Mouse (Mus musculus) megakaryocyte-erythroid progenitor cell, adult 5 weeks (primary cell): ENCODE results near the gene Gm13128. TPM values are rescaled to one million over a fixed set of nuclear protein-coding genes. Genes with fewer than 3 reads are reported as not detected.

Experiments
- polyA plus RNA-seq: library from polyadenylated mRNA; stranded (reverse); fragments of >175 nt; gene quantifications from 2 replicates; pipeline ENCODE4 v1.2.3, GENCODE M21; 2012

Gm13128 gene
- polyA plus RNA-seq = not detected in 2 replicates

GRCm38 (mm10) chr4:144329949-144330348, at the start of gene Gm13128:
Gm13128 (plus strand) TSS chr4:144330249.

GRCm38 (mm10) chr4:144280388-144280787, 49.7 kb upstream of the Gm13128 start, which contains the start of gene Pramel5:
Pramel5 (minus strand) TSS chr4:144280488.

GRCm38 (mm10) chr4:144357642-144358041, 27.6 kb downstream of the Gm13128 start, which contains the start of gene Gm13119:
Gm13119 (plus strand) TSS chr4:144357942.

GRCm38 (mm10) chr4:144377911-144378310, 47.9 kb downstream of the Gm13128 start, which contains the start of gene Pramef20:
Pramef20 (minus strand) TSS chr4:144377933.

Other genes starting within 250 kb of the Gm13128 start
- gene Gm13102, start 223.8 kb upstream of the Gm13128 start, polyA plus RNA-seq = not detected in 2 replicates
- gene Oog3, start 167.6 kb upstream of the Gm13128 start, polyA plus RNA-seq = not detected in 2 replicates
- not detected in 2 replicates for gene Oog2, start 139.5 kb upstream of the Gm13128 start, polyA plus RNA-seq
- not detected in 2 replicates for gene C87977, start 116.9 kb upstream of the Gm13128 start, polyA plus RNA-seq
- gene Pramel5, start 49.8 kb upstream of the Gm13128 start, polyA plus RNA-seq = not detected in 2 replicates
- gene Gm13119, start 27.7 kb downstream of the Gm13128 start, polyA plus RNA-seq = not detected in 2 replicates
- gene Pramef20, start 47.7 kb downstream of the Gm13128 start, polyA plus RNA-seq = not detected in 2 replicates
- gene Pramef12, start 78.2 kb downstream of the Gm13128 start, polyA plus RNA-seq = not detected in 2 replicates
- gene 1700012P22Rik, start 108.5 kb downstream of the Gm13128 start, polyA plus RNA-seq = not detected in 2 replicates
- gene Gm9944, start 123.1 kb downstream of the Gm13128 start, polyA plus RNA-seq = not detected in 2 replicates
- not detected in 2 replicates for gene Aadacl3, start 133.5 kb downstream of the Gm13128 start, polyA plus RNA-seq
- gene 9430007A20Rik, start 189.6 kb downstream of the Gm13128 start, polyA plus RNA-seq = not detected in 2 replicates
- gene Gm13124, start 234.9 kb downstream of the Gm13128 start, polyA plus RNA-seq = not detected in 2 replicates